Mouse (Mus musculus): ENCODE results near the gene Fubp3.

- no peak for TF ChIP-seq POLR2A (IDR thresholded peaks at IDR 0.05; ENCODE audit: insufficient read length, low read depth)
- TF ChIP-seq E2F4 (IDR thresholded peaks at IDR 0.05; ENCODE audit: insufficient read depth), result no peak
- TF ChIP-seq TCF3 (IDR thresholded peaks at IDR 0.05; ENCODE audit: insufficient read length, low read depth), result no peak
- no peak for TF ChIP-seq TCF12 (IDR thresholded peaks at IDR 0.05; ENCODE audit: insufficient read depth, poor library complexity, severe bottlenecking)
- no peak for TF ChIP-seq MAX (IDR thresholded peaks at IDR 0.05; ENCODE audit: low read depth)
- TF ChIP-seq MYOG (IDR thresholded peaks at IDR 0.05; ENCODE audit: control insufficient read depth in 1 of 3, insufficient read depth in 1 of 3, insufficient read length in 2 of 3, low read depth in 2 of 3), result no peak
- no peak for TF ChIP-seq USF1 (IDR thresholded peaks at IDR 0.05; ENCODE audit: low read depth)
These were observed 42.2 kb upstream of the Fubp3 start for GRCm38 (mm10) chr2:31530201-31530600.
